21 mouse cellular contexts compared by ENCODE assay signal in genomic region chr13:56289998-56290397, GRCm38 (mm10). TPM values are rescaled to one million over a fixed set of nuclear protein-coding genes. Genes with fewer than 3 reads are reported as not detected.
DNase-seq lines count a peak whose midpoint lies in the region; ATAC-seq and TF ChIP-seq lines count a peak whose summit lies in the region.
"Had no signal": no experiment of that assay in that cellular context is flagged by ENCODE, and none has a peak within 500 bp of the region (broad histone marks: within the 10 kb centered on the region; RNA-seq: fewer than 3 reads in every experiment).

No protein-coding gene starts in this region.

- no peak for TF ChIP-seq POLR2A in lung, adult 2 months (IDR thresholded peaks at IDR 0.05; ENCODE audit: borderline replicate concordance, extremely low read depth, low read depth, low read length)
- no peak for TF ChIP-seq POLR2A in cortical plate, adult 2 months (IDR thresholded peaks at IDR 0.05; ENCODE audit: extremely low read depth, insufficient read depth, low read length)

- no peak overlapping the region for H3K4me3 ChIP-seq in forebrain, postnatal 0 days (ENCODE audit: low read depth, low read length)
- H3K4me3 ChIP-seq in forebrain, embryonic 12.5 days (replicated peaks), result no peak overlapping the region
- H3K4me3 ChIP-seq in lung, adult 2 months (replicated peaks; ENCODE audit: extremely low read depth, low read depth, low read length), result no peak overlapping the region
- no peak overlapping the region for H3K4me3 ChIP-seq in lung, postnatal 0 days (ENCODE audit: low read depth, low read length)
- H3K4me3 ChIP-seq in cortical plate, adult 2 months (ENCODE audit: insufficient read depth, low read length), result no peak overlapping the region
- H3K4me3 ChIP-seq in limb, embryonic 15.5 days, result no peak overlapping the region
- H3K4me3 ChIP-seq: forebrain, embryonic 10.5 days; heart, embryonic 15.5 days; hindbrain, embryonic 10.5 days; intestine, embryonic 15.5 days; neural tube, embryonic 15.5 days had no signal

- DNase-seq in forebrain, postnatal 0 days, result no peak
- no peak for DNase-seq in lung, adult 2 months
- DNase-seq in lung, postnatal 0 days (ENCODE audit: low spot score), result no peak
- DNase-seq in gastrocnemius, postnatal 4 days (ENCODE audit: low spot score in 2 of 2), result no peak
- DNase-seq: adrenal gland, postnatal 10 days; cerebellum, adult 9-11 months; heart, adult 11 months; kidney, postnatal 36 days; layer of hippocampus, postnatal 36 days; lung, postnatal 14 days had no signal

- peaks cover 15% of the 10 kb centered on the region for H3K27me3 ChIP-seq in forebrain, postnatal 0 days (ENCODE audit: insufficient read depth, low read length)
- H3K27me3 ChIP-seq in forebrain, embryonic 12.5 days, result peaks cover 51% of the 10 kb centered on the region
- H3K27me3 ChIP-seq in lung, postnatal 0 days (replicated peaks; ENCODE audit: insufficient read depth, low read length), result peaks cover 25% of the 10 kb centered on the region
- H3K27me3 ChIP-seq in limb, embryonic 15.5 days, result peaks cover 18% of the 10 kb centered on the region

- TF ChIP-seq CTCF in forebrain, postnatal 0 days (IDR thresholded peaks at IDR 0.05; ENCODE audit: low read depth), result peak; percentile 46
- 0 out of 2 replicates have a peak, but pooled peaks have one; percentile 8 for TF ChIP-seq CTCF in lung, adult 2 months (IDR thresholded peaks at IDR 0.05; ENCODE audit: insufficient read depth, low read length)
- TF ChIP-seq CTCF in lung, postnatal 0 days (IDR thresholded peaks at IDR 0.05), result no peak
- 0 out of 2 replicates have a peak, but pooled peaks have one; percentile 15 for TF ChIP-seq CTCF in cortical plate, adult 2 months (IDR thresholded peaks at IDR 0.05; ENCODE audit: extremely low read depth, insufficient read depth, low read length)

- H3K36me3 ChIP-seq in forebrain, postnatal 0 days (ENCODE audit: insufficient read depth), result no peaks in the 10 kb centered on the region
- H3K36me3 ChIP-seq in forebrain, embryonic 12.5 days (replicated peaks), result no peaks in the 10 kb centered on the region
- no peaks in the 10 kb centered on the region for H3K36me3 ChIP-seq in lung, postnatal 0 days (ENCODE audit: insufficient read depth, low read length)
- 0 out of 2 replicates have a peak, but pooled peaks cover 5% of the 10 kb centered on the region for H3K36me3 ChIP-seq in limb, embryonic 15.5 days
- H3K36me3 ChIP-seq: forebrain, embryonic 10.5 days; heart, embryonic 15.5 days; hindbrain, embryonic 10.5 days; intestine, embryonic 15.5 days; neural tube, embryonic 15.5 days had no signal

- H3K4me2 ChIP-seq in forebrain, postnatal 0 days (ENCODE audit: low read depth), result no peak overlapping the region
- no peak overlapping the region for H3K4me2 ChIP-seq in forebrain, embryonic 12.5 days
- no peak overlapping the region for H3K4me2 ChIP-seq in lung, postnatal 0 days (replicated peaks; ENCODE audit: low read depth, low read length)
- H3K4me2 ChIP-seq in limb, embryonic 15.5 days, result no peak overlapping the region
- H3K4me2 ChIP-seq: heart, embryonic 15.5 days; intestine, embryonic 15.5 days; neural tube, embryonic 15.5 days had no signal

- ATAC-seq in forebrain, postnatal 0 days, result no peak
- ATAC-seq in forebrain, embryonic 12.5 days (ENCODE audit: low FRiP score), result no peak
- no peak for ATAC-seq in lung, postnatal 0 days
- ATAC-seq in limb, embryonic 15.5 days (ENCODE audit: insufficient number of reproducible peaks, low FRiP score, low TSS enrichment, low read depth), result no peak
- ATAC-seq in erythroid progenitor cell, adult 5-6 weeks (replicated peaks; ENCODE audit: low FRiP score, poor library complexity, severe bottlenecking), result no peak
- ATAC-seq: intestine, embryonic 15.5 days had no signal

- no peaks in the 10 kb centered on the region for H3K4me1 ChIP-seq in forebrain, postnatal 0 days (ENCODE audit: insufficient read depth)
- H3K4me1 ChIP-seq in forebrain, embryonic 12.5 days, result peaks cover 13% of the 10 kb centered on the region
- H3K4me1 ChIP-seq in lung, adult 2 months (ENCODE audit: control insufficient read depth, insufficient read depth, low read length), result no peaks in the 10 kb centered on the region
- no peaks in the 10 kb centered on the region for H3K4me1 ChIP-seq in lung, postnatal 0 days (ENCODE audit: insufficient read depth, low read depth, low read length)
- H3K4me1 ChIP-seq in cortical plate, adult 2 months (ENCODE audit: control insufficient read depth, insufficient read depth, low read length), result no peaks in the 10 kb centered on the region
- H3K4me1 ChIP-seq in limb, embryonic 15.5 days, result peaks cover 36% of the 10 kb centered on the region
- H3K4me1 ChIP-seq: heart, embryonic 15.5 days; intestine, embryonic 15.5 days had no signal

- H3K9ac ChIP-seq in forebrain, postnatal 0 days, result no peak overlapping the region
- no peak overlapping the region for H3K9ac ChIP-seq in forebrain, embryonic 12.5 days
- H3K9ac ChIP-seq in lung, postnatal 0 days (replicated peaks; ENCODE audit: low read depth), result no peak overlapping the region
- no peak overlapping the region for H3K9ac ChIP-seq in limb, embryonic 15.5 days
- H3K9ac ChIP-seq: heart, embryonic 15.5 days; intestine, embryonic 15.5 days; neural tube, embryonic 15.5 days had no signal

- H3K27ac ChIP-seq in forebrain, postnatal 0 days (ENCODE audit: low read depth, low read length), result no peak overlapping the region
- H3K27ac ChIP-seq in forebrain, embryonic 12.5 days, result no peak overlapping the region
- no peak overlapping the region for H3K27ac ChIP-seq in lung, postnatal 0 days (ENCODE audit: low read length)
- no peak overlapping the region for H3K27ac ChIP-seq in cortical plate, adult 2 months (ENCODE audit: insufficient read depth, low read length)
- peak overlapping the region; percentile 71 for H3K27ac ChIP-seq in limb, embryonic 15.5 days
- H3K27ac ChIP-seq: forebrain, embryonic 10.5 days; heart, embryonic 15.5 days; hindbrain, embryonic 10.5 days; intestine, embryonic 15.5 days; neural tube, embryonic 15.5 days had no signal

- TF ChIP-seq EP300 in lung, postnatal 0 days (IDR thresholded peaks at IDR 0.05), result no peak

- WGBS in forebrain, postnatal 0 days, result 78% methylated on average over 6 of the region's 6 CpGs
- WGBS in forebrain, embryonic 12.5 days, result 85% methylated on average over 6 of the region's 6 CpGs
- WGBS in lung, adult 2 months, result 79% methylated on average over 6 of the region's 6 CpGs
- WGBS in lung, postnatal 0 days, result 77% methylated on average over 6 of the region's 6 CpGs
- 75% methylated on average over 6 of the region's 6 CpGs for WGBS in limb, embryonic 15.5 days

- no peaks in the 10 kb centered on the region for H3K9me3 ChIP-seq in forebrain, postnatal 0 days (ENCODE audit: low read length)
- 0 out of 2 replicates have a peak, but pooled peaks cover 3% of the 10 kb centered on the region for H3K9me3 ChIP-seq in forebrain, embryonic 12.5 days
- no peaks in the 10 kb centered on the region for H3K9me3 ChIP-seq in lung, postnatal 0 days (ENCODE audit: low read length)
- H3K9me3 ChIP-seq in limb, embryonic 15.5 days, result no peaks in the 10 kb centered on the region
- H3K9me3 ChIP-seq: heart, embryonic 15.5 days; intestine, embryonic 15.5 days; neural tube, embryonic 15.5 days had no signal

RNA-seq across cellular contexts. Expression of gene Cxcl14, which starts 6.4 kb away (rescaled TPM):
- total RNA-seq in forebrain, postnatal 0 days (2014; rRNA removed), result 21.3 and 44.2 TPM in 2 replicates
- polyA plus RNA-seq in forebrain, postnatal 0 days (2015; fragmentation: Nextera tagmentation; extraction: Ambion mirVana), result 37.2 and 37.6 TPM in 2 replicates
- polyA plus RNA-seq in forebrain, embryonic 12.5 days (2016; fragmentation: Nextera tagmentation; extraction: Ambion mirVana), result 19.5 and 26.3 TPM in 2 replicates
- polyA plus RNA-seq in lung, adult 2 months (2012; rRNA removed), result 285 and 286 TPM in 2 replicates
- 11.2 and 12.8 TPM in 2 replicates for polyA plus RNA-seq in lung, postnatal 0 days (2015; fragmentation: Nextera tagmentation; extraction: Ambion mirVana)
- 154 and 155 TPM in 2 replicates for polyA plus RNA-seq in cortical plate, adult 2 months (2012; rRNA removed)
- 624 and 644 TPM in 2 replicates for polyA plus RNA-seq in limb, embryonic 15.5 days (2015; fragmentation: Nextera tagmentation; extraction: Ambion mirVana)
- total RNA-seq in erythroid progenitor cell, adult 5-6 weeks (2015; ENCODE audit: low replicate concordance), result 1.1 and 2.9 TPM in 2 replicates
- total RNA-seq in erythroid progenitor cell, adult 5-6 weeks (2017; ENCODE audit: low replicate concordance), result 1.9 and 2.6 TPM in 2 replicates
- total RNA-seq in gastrocnemius, postnatal 4 days (2021), result 1 to 10 TPM; 5.3 to 5.6 TPM

RNA-seq across cellular contexts. Expression of gene Neurog1, which starts 38.0 kb away (rescaled TPM):
- total RNA-seq in forebrain, postnatal 0 days (2014; rRNA removed), result 0.08 TPM in 1 of 2 replicates, not detected in the other
- not detected in 2 replicates for polyA plus RNA-seq in forebrain, postnatal 0 days (2015; fragmentation: Nextera tagmentation; extraction: Ambion mirVana)
- polyA plus RNA-seq in forebrain, embryonic 12.5 days (2016; fragmentation: Nextera tagmentation; extraction: Ambion mirVana), result 16.2 and 19.5 TPM in 2 replicates
- not detected in 2 replicates for polyA plus RNA-seq in lung, adult 2 months (2012; rRNA removed)
- polyA plus RNA-seq in lung, postnatal 0 days (2015; fragmentation: Nextera tagmentation; extraction: Ambion mirVana), result not detected in 2 replicates
- polyA plus RNA-seq in cortical plate, adult 2 months (2012; rRNA removed), result 0.21 and 0.23 TPM in 2 replicates
- not detected in 2 replicates for polyA plus RNA-seq in limb, embryonic 15.5 days (2015; fragmentation: Nextera tagmentation; extraction: Ambion mirVana)
- not detected in 2 replicates for total RNA-seq in erythroid progenitor cell, adult 5-6 weeks (2015; ENCODE audit: low replicate concordance)
- not detected in 2 replicates for total RNA-seq in erythroid progenitor cell, adult 5-6 weeks (2017; ENCODE audit: low replicate concordance)
- total RNA-seq in gastrocnemius, postnatal 4 days (2021), result not detected
- total RNA-seq: adrenal gland, postnatal 10 days; liver, adult 2 months had no signal
- polyA plus RNA-seq: heart, embryonic 15.5 days; intestine, embryonic 15.5 days; liver, adult 2 months; spleen, adult 2 months had no signal

Comparison
In these comparisons a context has a peak if more than half of its experiments do, and no peak if none do; other contexts are left out.
1. RNA of gene Neurog1, which starts 38.0 kb away (polyA plus RNA-seq): 16.2 to 19.5 TPM in forebrain, embryonic 12.5 days; 0.21 to 0.23 TPM in cortical plate, adult 2 months, not detected in forebrain, postnatal 0 days, not detected in lung, adult 2 months, not detected in lung, postnatal 0 days and not detected in limb, embryonic 15.5 days; every median in the first group is over 10 times any median in the second.